Mouse (Mus musculus) adrenal gland, adult (tissue): ENCODE data around the gene Olfr671.
A peak's percentile ranks its signal among the peaks of the same experiment; 100 is the strongest.
"Not testable (repeated sequence)": the region's sequence is repeated elsewhere in the genome, so short reads cannot be mapped to it uniquely, and the experiment has no call there.

Experiments used
- DNase-seq, 2 experiments: peaks; one replicate each; pipeline ENCODE4 v3.0.0; 2022 to 2023; ENCODE audit warnings: low spot score in 1 of 2; ENCODE audit not compliant: inconsistent age in 2 of 2

The Olfr671 gene

GRCm38 (mm10) chr7:104979026-104979425, at the start of gene Olfr671:
Gene Olfr671, minus strand, starts transcription at chr7:104979126.
- DNase-seq, result no peak

GRCm38 (mm10) chr7:105028360-105028759, 49.4 kb upstream of the Olfr671 start, which contains the start of gene Olfr675:
Gene Olfr675, minus strand, starts transcription at chr7:105028460.
- DNase-seq, result no peak

- DNase-seq, result no peak
These were observed 43.6 kb upstream of the Olfr671 start for GRCm38 (mm10) chr7:105022530-105022929.

- no peak for DNase-seq
These were observed 23.0 kb upstream of the Olfr671 start, which contains the start of gene Olfr672 for GRCm38 (mm10) chr7:105001929-105002328. Gene Olfr672, minus strand, starts transcription at chr7:105002029.

- DNase-seq, result not testable (repeated sequence)
These were observed 6.4 kb downstream of the Olfr671 start for GRCm38 (mm10) chr7:104972507-104972906.

GRCm38 (mm10) chr7:104962520-104962919, 16.4 kb downstream of the Olfr671 start, which contains the start of gene Olfr670:
Gene Olfr670, minus strand, starts transcription at chr7:104962620.
- DNase-seq, result peak in 1 of 2 experiments; percentile 30

GRCm38 (mm10) chr7:104950234-104950633, 28.7 kb downstream of the Olfr671 start:
- DNase-seq, result not testable (repeated sequence)

GRCm38 (mm10) chr7:104933940-104934339, 45.0 kb downstream of the Olfr671 start, which contains the start of gene Olfr669:
Gene Olfr669, plus strand, starts transcription at chr7:104934240.
- DNase-seq, result no peak

GRCm38 (mm10) chr7:104927957-104928356, 51.0 kb downstream of the Olfr671 start, which contains the start of gene Olfr668:
Gene Olfr668, minus strand, starts transcription at chr7:104928057.
- DNase-seq, result no peak
